Mouse (Mus musculus) olfactory bulb, adult 2 months (tissue): ENCODE measurements around the gene Ckap4.

ENCODE experiments used
- CTCF ChIP-seq: fragments of 200-500 bp; IDR thresholded peaks from 2 replicates; pipeline ENCODE4 v1.5.1; 2012; ENCODE audit warnings: low read depth, mild to moderate bottlenecking, low read length, moderate library complexity; ENCODE audit not compliant: insufficient read depth
- POLR2A ChIP-seq: fragments of 200-500 bp; IDR thresholded peaks from 2 replicates; pipeline ENCODE4 v1.6.1; 2012; ENCODE audit warnings: mild to moderate bottlenecking, low read depth, low read length, moderate library complexity; ENCODE audit not compliant: insufficient read depth

DNA sequence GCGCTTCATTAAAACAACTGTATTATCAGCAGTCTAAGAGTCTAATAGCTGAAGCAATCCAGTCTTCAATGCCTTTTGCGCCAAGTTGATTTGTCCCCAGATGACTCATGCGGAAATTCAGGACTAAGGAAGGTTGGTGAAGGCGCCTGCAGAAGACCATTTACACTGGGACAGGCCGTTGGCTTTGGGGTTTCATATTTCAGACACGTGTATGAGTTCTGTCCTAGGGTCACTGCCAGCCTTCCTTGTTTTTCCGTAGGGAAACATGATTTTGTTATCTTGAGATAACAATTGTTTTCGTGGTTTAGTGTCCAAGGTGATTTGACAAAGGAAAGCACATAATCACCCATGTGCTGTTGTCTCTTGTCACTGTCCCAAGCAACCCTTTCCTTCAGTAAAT, 47.3 kb upstream of the Ckap4 start:
- TF ChIP-seq CTCF (no peak), POLR2A (no peak)
